Mouse (Mus musculus) kidney, embryonic 16.5 days (tissue): ENCODE results near the gene Runx1. TPM values are rescaled to one million over a fixed set of nuclear protein-coding genes. Genes with fewer than 3 reads are reported as not detected.

Experiments used
- ATAC-seq: fragments of 200-750 bp; cut with Nextera tagmentation; 2 replicates; pipeline ENCODE4 v1.8.0; 2017; ENCODE audit warnings: moderate TSS enrichment; ENCODE audit not compliant: low FRiP score, low TSS enrichment
- H3K27ac ChIP-seq: fragments of 300-500 bp; sonication (generic); 2 replicates; pipeline ENCODE4 v1.5.1; 2014; ENCODE audit warnings: low read length
- H3K27me3 ChIP-seq: fragments of 300-500 bp; sonication (generic); 2 replicates; pipeline ENCODE4 v1.6.1; 2014; ENCODE audit warnings: low read length, control low read depth, mixed read lengths; ENCODE audit not compliant: insufficient read depth
- H3K36me3 ChIP-seq: fragments of 300-500 bp; sonication (generic); 2 replicates; pipeline ENCODE4 v1.6.1; 2014; ENCODE audit warnings: low read length, control low read depth, mixed read lengths; ENCODE audit not compliant: insufficient read depth
- H3K4me1 ChIP-seq: fragments of 300-500 bp; sonication (generic); 2 replicates; pipeline ENCODE4 v1.6.1; 2014; ENCODE audit warnings: low read length, control low read depth, mixed read lengths; ENCODE audit not compliant: insufficient read depth
- H3K4me2 ChIP-seq: fragments of 300-500 bp; sonication (generic); replicated peaks from 2 replicates; pipeline ENCODE4 v1.6.1; 2014; ENCODE audit warnings: low read depth, low read length
- H3K4me3 ChIP-seq: fragments of 300-500 bp; sonication (generic); 2 replicates; pipeline ENCODE4 v1.5.1; 2014; ENCODE audit warnings: mild to moderate bottlenecking, low read length
- H3K9ac ChIP-seq: fragments of 300-500 bp; sonication (generic); replicated peaks from 2 replicates; pipeline ENCODE4 v1.6.1; 2014; ENCODE audit warnings: low read length
- H3K9me3 ChIP-seq: fragments of 300-500 bp; sonication (generic); 2 replicates; pipeline ENCODE4 v1.6.1; 2016; ENCODE audit warnings: low read length, control low read depth
- WGBS: fragments of 180-500 bp; shearing (Covaris S2); extraction: QIAGEN DNeasy Blood & Tissue Kit; methylation state at CpG from one replicate; pipeline ENCODE4 v1.1.7; 2014; 5-methylcytosine and 5-hydroxymethylcytosine counted together
- polyA plus RNA-seq: library from polyadenylated mRNA; unstranded; fragments of >200 nt; fragmentation: Nextera tagmentation; extraction: Ambion mirVana; gene quantifications from 2 replicates; pipeline ENCODE4 v1.2.1, GENCODE M21; 2015

Gene Runx1
- polyA plus RNA-seq, 1 experiment from 2014 or later, result 1.6 TPM

DNA sequence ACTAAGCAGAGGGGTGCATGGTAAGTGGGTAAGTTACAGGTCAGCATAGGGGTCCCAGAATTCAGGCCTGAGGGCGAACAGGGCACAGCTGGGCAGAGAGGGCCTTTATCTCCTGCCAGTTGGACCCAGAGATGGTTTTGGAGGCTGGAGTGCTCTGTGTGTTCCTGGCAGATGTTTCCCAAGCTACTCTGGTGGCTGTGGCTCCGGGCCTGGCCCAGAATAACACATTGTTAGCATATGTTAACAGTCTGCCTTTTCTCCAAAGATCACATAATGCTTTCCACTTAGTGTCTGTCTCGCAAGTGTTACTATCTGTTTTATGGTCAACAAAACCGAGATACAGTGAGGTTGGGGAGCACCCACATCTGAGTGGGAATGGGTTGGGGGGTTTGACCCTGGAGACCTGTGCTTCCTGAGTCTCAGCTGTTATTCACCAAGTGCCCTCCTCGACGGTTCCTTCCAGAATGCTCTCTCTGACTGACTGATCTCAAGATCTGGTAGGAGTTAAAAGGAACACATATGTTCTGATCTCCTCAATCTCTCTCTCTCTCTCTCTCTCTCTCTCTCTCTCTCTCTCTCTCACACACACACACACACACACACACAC is 39.6 kb downstream of the Runx1 start:
- Histone ChIP-seq H3K9ac (no peak overlapping the region), H3K4me2 (no peak overlapping the region), H3K27ac (no peak overlapping the region), H3K4me1 (peaks cover 5% of the 10 kb centered on the region; the same call in 1 of the 2 replicates), H3K36me3 (no peaks in the 10 kb centered on the region), H3K27me3 (0 out of 2 replicates have a peak, but pooled peaks cover 2% of the 10 kb centered on the region), H3K9me3 (no peaks in the 10 kb centered on the region), H3K4me3 (no peak overlapping the region)
- no peak for ATAC-seq
- WGBS, result 73% methylated on average over 6 of the region's 6 CpGs

DNA sequence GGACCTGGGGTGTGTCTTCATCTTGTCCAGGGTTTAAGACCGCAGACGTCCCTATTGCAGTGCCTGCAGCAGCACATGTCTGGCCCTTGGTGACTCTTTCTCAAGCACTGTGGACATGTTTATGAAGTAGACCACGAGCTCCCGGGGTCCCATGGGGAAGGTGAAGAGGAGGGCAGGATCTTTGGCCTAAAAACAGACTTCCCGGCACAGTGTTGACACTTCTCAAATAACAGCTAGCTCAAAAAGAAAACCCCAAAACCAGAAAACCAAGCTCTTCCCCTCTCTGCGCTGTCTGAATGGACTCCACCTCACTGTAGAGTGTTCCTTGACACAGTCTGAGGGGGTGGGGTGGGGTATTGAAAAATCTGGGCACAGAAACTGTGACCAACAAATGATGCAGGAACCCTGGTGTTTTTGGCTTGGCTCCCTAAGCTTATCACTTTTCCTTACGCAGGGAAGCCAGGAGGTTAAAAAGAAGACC is 42.3 kb downstream of the Runx1 start:
- H3K9me3 ChIP-seq, result no peaks in the 10 kb centered on the region
- H3K4me1 ChIP-seq, result peaks cover 5% of the 10 kb centered on the region; the same call in 1 of the 2 replicates
- H3K4me2 ChIP-seq, result no peak overlapping the region
- H3K4me3 ChIP-seq, result no peak overlapping the region
- ATAC-seq, result 0 out of 2 replicates have a peak, but pooled peaks have one; percentile 4
- 31% methylated on average over 7 of the region's 7 CpGs for WGBS
- H3K27ac ChIP-seq, result no peak overlapping the region
- H3K9ac ChIP-seq, result no peak overlapping the region
- H3K27me3 ChIP-seq, result 0 out of 2 replicates have a peak, but pooled peaks cover 2% of the 10 kb centered on the region
- no peaks in the 10 kb centered on the region for H3K36me3 ChIP-seq

DNA sequence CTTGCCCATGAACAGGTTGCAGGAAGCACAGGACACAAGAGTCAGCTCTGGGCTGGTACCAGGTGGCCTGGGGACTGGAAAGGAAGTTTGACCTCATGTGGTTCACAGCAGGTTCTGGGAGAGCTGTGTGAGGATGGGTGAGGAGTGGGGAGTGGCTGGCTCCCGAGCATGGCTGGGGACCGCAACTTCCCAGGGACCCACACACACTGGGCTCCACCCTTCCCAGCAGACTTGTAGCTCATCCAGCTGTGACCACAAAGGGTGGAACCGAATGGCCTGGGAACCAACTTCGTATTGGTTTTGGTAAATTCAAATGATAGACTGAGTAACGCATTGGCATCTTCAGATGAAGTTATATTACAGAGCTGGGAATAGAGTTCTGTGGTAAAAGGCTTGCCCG is 43.5 kb downstream of the Runx1 start:
- no peaks in the 10 kb centered on the region for H3K36me3 ChIP-seq
- 78% methylated on average over 6 of the region's 6 CpGs for WGBS
- no peak overlapping the region for H3K4me2 ChIP-seq
- no peaks in the 10 kb centered on the region for H3K27me3 ChIP-seq
- H3K4me3 ChIP-seq, result no peak overlapping the region
- peaks cover 5% of the 10 kb centered on the region; the same call in 1 of the 2 replicates for H3K4me1 ChIP-seq
- H3K9ac ChIP-seq, result no peak overlapping the region
- no peaks in the 10 kb centered on the region for H3K9me3 ChIP-seq
- no peak for ATAC-seq
- H3K27ac ChIP-seq, result no peak overlapping the region

DNA sequence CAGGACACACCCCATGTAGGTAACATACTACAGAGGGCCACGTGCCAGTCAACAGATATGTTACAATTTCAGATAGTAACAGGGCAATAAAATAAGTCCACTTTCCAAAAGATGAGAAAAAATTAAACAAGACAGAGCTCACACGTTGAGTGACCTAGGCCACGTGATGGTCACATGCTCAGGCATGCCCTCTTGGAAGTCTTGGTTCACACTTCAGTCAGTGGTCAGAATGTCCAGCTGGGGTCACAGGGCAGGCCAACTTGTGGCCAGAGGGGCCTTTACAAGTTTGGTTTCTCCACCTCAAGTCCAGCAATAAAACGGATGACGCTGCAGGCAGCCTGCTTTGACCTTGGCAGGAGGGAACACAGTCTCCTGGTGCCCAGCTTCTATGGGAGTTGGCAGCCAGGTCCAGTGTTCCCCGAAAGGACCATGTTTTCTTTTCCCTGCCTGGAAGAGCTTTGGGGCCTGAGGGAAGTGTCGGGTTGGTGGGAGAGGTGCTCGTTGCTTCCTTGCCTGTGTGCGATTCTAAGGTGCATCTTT is 46.0 kb downstream of the Runx1 start:
- H3K4me3 ChIP-seq, result no peak overlapping the region
- ATAC-seq, result no peak
- H3K27ac ChIP-seq, result no peak overlapping the region
- no peaks in the 10 kb centered on the region for H3K27me3 ChIP-seq
- no peak overlapping the region for H3K9ac ChIP-seq
- H3K4me2 ChIP-seq, result no peak overlapping the region
- no peaks in the 10 kb centered on the region for H3K9me3 ChIP-seq
- H3K36me3 ChIP-seq, result no peaks in the 10 kb centered on the region
- peaks cover 5% of the 10 kb centered on the region; the same call in 1 of the 2 replicates for H3K4me1 ChIP-seq
- WGBS, result 72% methylated on average over 9 of the region's 9 CpGs

DNA sequence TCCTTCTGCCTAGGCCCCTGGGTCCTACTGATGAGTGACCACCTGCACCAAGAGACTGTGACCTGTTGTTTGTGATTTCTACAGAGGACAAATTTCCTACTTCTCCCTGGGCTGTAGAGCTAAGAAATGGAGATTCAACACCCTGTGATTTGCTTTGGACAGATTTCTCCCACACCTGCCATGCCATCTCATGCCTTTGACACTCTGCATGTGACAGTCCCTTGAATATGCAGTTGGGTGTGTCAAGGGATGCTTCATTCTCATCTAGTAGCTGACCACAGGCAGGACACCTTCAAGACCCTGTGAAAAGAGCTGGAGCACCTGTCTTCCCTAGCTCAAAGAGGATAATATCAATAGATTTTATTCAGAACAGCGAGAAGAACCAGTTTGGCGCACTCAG is 46.8 kb downstream of the Runx1 start:
- no peaks in the 10 kb centered on the region for H3K36me3 ChIP-seq
- no peak overlapping the region for H3K4me2 ChIP-seq
- H3K27ac ChIP-seq, result no peak overlapping the region
- H3K9me3 ChIP-seq, result no peaks in the 10 kb centered on the region
- no peak for ATAC-seq
- no peaks in the 10 kb centered on the region for H3K27me3 ChIP-seq
- WGBS, result 94% methylated on average over 2 of the region's 2 CpGs
- H3K4me3 ChIP-seq, result no peak overlapping the region
- H3K9ac ChIP-seq, result no peak overlapping the region
- peaks cover 5% of the 10 kb centered on the region; the same call in 1 of the 2 replicates for H3K4me1 ChIP-seq

DNA sequence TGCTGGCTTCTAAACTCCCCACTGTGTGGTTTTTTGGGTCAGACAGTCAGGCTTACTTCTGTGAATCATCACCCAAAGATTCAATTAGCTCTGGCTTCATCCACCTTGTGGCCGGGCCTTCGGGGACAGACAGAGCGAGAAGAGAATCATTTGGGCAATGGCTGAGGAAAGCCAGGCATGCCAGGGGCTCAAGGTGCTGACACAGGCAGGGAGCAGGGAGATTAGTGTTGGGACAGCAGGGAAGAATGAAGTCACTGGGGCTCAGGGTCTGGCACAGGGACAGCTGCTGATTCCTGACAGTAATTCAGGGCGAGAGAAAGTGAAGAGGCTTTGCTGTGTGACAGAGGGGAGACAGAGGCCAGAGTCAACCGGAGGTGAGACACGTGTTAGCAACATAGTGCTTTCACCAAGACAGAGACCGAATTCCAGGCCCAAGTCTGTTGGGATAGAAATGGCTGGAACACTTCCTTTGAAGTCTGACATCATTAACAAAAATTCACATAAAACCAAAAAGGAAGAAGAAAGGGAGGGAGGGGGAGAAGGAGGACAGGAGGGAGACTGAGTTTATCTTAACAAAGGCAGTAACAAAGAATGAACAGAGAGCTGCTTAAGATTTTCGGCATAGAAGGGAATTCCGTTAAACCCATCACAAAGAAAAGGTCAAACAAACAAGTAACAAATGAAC is 47.7 kb downstream of the Runx1 start:
- 68% methylated on average over 9 of the region's 9 CpGs for WGBS
- Histone ChIP-seq H3K4me2 (no peak overlapping the region), H3K27ac (no peak overlapping the region)

DNA sequence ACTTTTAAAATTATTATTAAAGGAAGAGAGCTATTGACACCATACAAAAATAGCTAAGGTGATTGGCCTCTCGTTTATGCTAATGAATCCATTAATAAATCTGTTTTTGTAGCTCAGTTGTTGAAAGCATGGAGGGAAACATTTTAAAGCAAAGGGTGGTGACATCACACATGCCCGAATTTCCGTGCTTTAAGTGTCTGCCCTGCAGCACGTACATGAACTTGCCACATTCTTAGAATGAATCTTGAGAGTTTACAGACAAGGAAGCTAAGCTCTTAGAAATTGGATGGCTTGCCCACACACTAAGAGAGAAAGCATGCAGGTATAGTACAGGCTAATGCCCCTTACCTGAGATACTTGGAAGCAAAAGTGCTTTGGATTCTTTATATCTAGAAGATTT is 58.1 kb downstream of the Runx1 start:
- Histone ChIP-seq H3K4me1 (no peaks in the 10 kb centered on the region), H3K27ac (no peak overlapping the region), H3K36me3 (no peaks in the 10 kb centered on the region), H3K4me3 (no peak overlapping the region), H3K4me2 (no peak overlapping the region), H3K27me3 (no peaks in the 10 kb centered on the region), H3K9me3 (no peaks in the 10 kb centered on the region), H3K9ac (no peak overlapping the region)
- no peak for ATAC-seq
- 88% methylated on average over 4 of the region's 4 CpGs for WGBS

More for the DNA sequence above, 47.7 kb downstream of the Runx1 start:
- Histone ChIP-seq H3K27me3 (no peaks in the 10 kb centered on the region), H3K4me1 (0 out of 2 replicates have a peak, but pooled peaks cover under 1% of the 10 kb centered on the region), H3K36me3 (no peaks in the 10 kb centered on the region), H3K9ac (no peak overlapping the region), H3K4me3 (no peak overlapping the region), H3K9me3 (peaks cover under 1% of the 10 kb centered on the region; the same call in 1 of the 2 replicates)
- no peak for ATAC-seq

DNA sequence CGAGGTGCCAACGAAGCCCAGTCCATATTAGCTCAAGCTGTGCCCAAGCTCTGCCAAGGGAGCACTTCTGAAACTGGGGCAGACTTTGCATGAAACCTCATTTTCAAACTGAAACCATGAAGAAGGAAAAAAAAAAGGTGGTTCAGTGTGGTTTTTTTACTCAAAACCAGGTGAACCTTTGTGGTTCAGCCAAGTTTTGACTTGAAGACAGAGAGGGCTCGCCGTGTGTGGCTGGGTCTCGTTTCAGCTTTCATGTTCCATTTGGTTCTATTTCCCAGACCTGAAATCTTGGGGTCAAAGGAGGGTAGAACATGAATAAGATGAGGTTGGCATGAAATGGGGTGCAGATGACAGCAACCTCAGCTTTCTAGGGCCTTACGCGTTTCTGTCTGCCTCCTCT is 58.5 kb downstream of the Runx1 start:
- Histone ChIP-seq H3K27me3 (no peaks in the 10 kb centered on the region), H3K9ac (no peak overlapping the region), H3K27ac (no peak overlapping the region), H3K36me3 (no peaks in the 10 kb centered on the region), H3K4me1 (no peaks in the 10 kb centered on the region), H3K4me3 (no peak overlapping the region), H3K9me3 (no peaks in the 10 kb centered on the region), H3K4me2 (no peak overlapping the region)
- no peak for ATAC-seq
- WGBS, result 90% methylated on average over 7 of the region's 7 CpGs

DNA sequence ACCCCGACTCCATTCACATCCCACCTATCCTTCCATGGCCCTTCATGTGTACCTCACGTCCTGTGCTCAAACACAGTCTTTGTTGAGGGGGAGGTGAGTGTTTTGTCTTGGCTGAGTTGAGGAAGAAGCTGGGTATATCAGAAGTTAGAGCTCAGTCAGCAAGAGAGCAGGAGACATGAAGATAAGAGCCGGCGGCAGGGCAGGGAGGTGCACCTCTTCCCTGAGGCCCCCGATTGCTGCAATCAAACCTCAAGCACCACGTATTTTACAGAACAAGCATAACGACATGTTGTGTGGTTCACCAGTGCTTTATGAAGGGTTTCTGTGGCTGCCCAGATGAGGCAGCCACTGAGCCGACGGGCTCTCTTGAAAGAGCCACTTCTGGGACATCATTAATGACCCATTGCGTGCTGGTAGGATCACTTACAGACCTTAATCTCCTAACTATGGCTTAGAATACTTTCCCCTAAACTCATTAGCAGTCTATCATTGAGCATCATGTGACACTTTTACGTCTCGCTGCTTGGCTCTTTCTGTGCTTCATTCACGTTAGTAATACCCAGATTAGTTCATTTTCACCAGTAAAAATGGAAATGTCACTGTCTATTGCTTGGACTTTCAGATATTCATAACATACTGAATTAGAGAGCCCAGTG is 61.1 kb downstream of the Runx1 start:
- 48% methylated on average over 13 of the region's 13 CpGs for whole genome bisulfite sequencing
- Histone ChIP-seq H3K4me3 (no peak overlapping the region), H3K4me1 (no peaks in the 10 kb centered on the region), H3K27me3 (no peaks in the 10 kb centered on the region), H3K36me3 (no peaks in the 10 kb centered on the region), H3K9me3 (no peaks in the 10 kb centered on the region), H3K4me2 (no peak overlapping the region), H3K9ac (no peak overlapping the region), H3K27ac (no peak overlapping the region)
- no peak for ATAC-seq
